Mouse (Mus musculus) hindbrain, embryonic 14.5 days (tissue): ENCODE data around the gene Prickle2. TPM values are rescaled to one million over a fixed set of nuclear protein-coding genes. Genes with fewer than 3 reads are reported as not detected.

Experiments
- ATAC-seq: fragments of 200-750 bp; cut with Nextera tagmentation; 2 replicates; pipeline ENCODE4 v1.8.0; 2017; ENCODE audit warnings: moderate number of reproducible peaks, mild to moderate bottlenecking, moderate TSS enrichment, moderate library complexity; ENCODE audit not compliant: low FRiP score
- DNase-seq: peaks from one replicate; pipeline ENCODE4 v3.0.0-alpha.2; 2015; ENCODE audit warnings: low spot score
- H3K27ac ChIP-seq: fragments of 300-500 bp; sonication (generic); 2 replicates; pipeline ENCODE4 v1.5.1; 2014; ENCODE audit warnings: mild to moderate bottlenecking, moderate library complexity
- H3K27me3 ChIP-seq: fragments of 300-500 bp; sonication (generic); 2 replicates; pipeline ENCODE4 v1.6.1; 2014; ENCODE audit warnings: mild to moderate bottlenecking, low read length, mixed read lengths; ENCODE audit not compliant: control insufficient read depth, insufficient read depth
- H3K36me3 ChIP-seq: fragments of 300-500 bp; sonication (generic); replicated peaks from 2 replicates; pipeline ENCODE4 v1.6.1; 2014; ENCODE audit not compliant: control insufficient read depth, insufficient read depth
- H3K4me1 ChIP-seq: fragments of 300-500 bp; sonication (generic); replicated peaks from 2 replicates; pipeline ENCODE4 v1.6.1; 2014; ENCODE audit warnings: antibody characterized with exemption, low read length, mixed read lengths; ENCODE audit not compliant: control insufficient read depth, insufficient read depth
- H3K4me2 ChIP-seq: fragments of 300-500 bp; sonication (generic); replicated peaks from 2 replicates; pipeline ENCODE4 v1.6.1; 2014; ENCODE audit warnings: mild to moderate bottlenecking, moderate library complexity
- H3K4me3 ChIP-seq: fragments of 300-500 bp; sonication (generic); replicated peaks from 2 replicates; pipeline ENCODE4 v1.5.1; 2014; ENCODE audit warnings: mild to moderate bottlenecking, low read length
- H3K9ac ChIP-seq: fragments of 300-500 bp; sonication (generic); 2 replicates; pipeline ENCODE4 v1.6.1; 2014
- H3K9me3 ChIP-seq: fragments of 300-500 bp; sonication (generic); 2 replicates; pipeline ENCODE4 v1.6.1; 2016; ENCODE audit warnings: low read length; ENCODE audit not compliant: control insufficient read depth
- WGBS: fragments of 180-500 bp; shearing (Covaris S2); extraction: QIAGEN DNeasy Blood & Tissue Kit; methylation state at CpG from one replicate; pipeline ENCODE4 v1.1.7; 2014; 5-methylcytosine and 5-hydroxymethylcytosine counted together
- polyA plus RNA-seq: library from polyadenylated mRNA; unstranded; fragments of >200 nt; fragmentation: Nextera tagmentation; extraction: Ambion mirVana; gene quantifications from 2 replicates; pipeline ENCODE4 v1.2.1, GENCODE M21; 2014

The Prickle2 gene
- polyA plus RNA-seq, 1 experiment from 2014 or later = 18.6 TPM

DNA sequence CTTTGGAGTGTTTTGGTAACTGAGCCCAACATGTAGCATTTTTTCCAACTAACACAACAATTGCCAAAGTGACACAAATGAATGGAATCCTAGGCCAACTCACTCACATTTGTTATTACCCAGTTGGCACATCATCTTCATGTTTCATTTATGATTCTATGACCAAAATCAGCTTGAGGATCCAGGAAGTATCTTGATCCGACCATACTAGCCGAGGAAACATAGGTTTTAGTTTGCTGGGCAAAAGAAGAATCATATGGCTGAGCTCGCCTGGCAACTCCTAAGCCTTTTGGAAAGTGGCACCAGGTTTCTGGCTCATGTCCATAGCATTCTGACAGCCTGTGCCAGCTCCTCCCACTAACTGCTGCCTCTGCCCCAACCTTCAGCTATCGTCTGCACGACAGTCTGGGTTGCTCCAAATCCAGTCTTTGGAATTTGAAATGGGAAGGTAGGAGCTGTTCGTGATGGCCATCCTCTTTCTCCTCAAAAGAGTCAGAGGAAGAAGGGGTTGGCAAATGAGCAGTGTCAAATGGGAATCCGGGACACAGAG is 184.4 kb downstream of the Prickle2 start:
- 74% methylated on average over 7 of the region's 7 CpGs for WGBS
- H3K36me3 ChIP-seq = no peaks in the 10 kb centered on the region
- H3K4me3 ChIP-seq = no peak overlapping the region
- ATAC-seq (no peak), DNase-seq (peak; percentile 58)
- H3K9ac ChIP-seq = no peak overlapping the region
- H3K27me3 ChIP-seq = no peaks in the 10 kb centered on the region
- no peaks in the 10 kb centered on the region for H3K9me3 ChIP-seq
- peaks cover 13% of the 10 kb centered on the region; the same call in 1 of the 2 replicates for H3K4me1 ChIP-seq
- H3K27ac ChIP-seq = no peak overlapping the region
- H3K4me2 ChIP-seq = no peak overlapping the region

DNA sequence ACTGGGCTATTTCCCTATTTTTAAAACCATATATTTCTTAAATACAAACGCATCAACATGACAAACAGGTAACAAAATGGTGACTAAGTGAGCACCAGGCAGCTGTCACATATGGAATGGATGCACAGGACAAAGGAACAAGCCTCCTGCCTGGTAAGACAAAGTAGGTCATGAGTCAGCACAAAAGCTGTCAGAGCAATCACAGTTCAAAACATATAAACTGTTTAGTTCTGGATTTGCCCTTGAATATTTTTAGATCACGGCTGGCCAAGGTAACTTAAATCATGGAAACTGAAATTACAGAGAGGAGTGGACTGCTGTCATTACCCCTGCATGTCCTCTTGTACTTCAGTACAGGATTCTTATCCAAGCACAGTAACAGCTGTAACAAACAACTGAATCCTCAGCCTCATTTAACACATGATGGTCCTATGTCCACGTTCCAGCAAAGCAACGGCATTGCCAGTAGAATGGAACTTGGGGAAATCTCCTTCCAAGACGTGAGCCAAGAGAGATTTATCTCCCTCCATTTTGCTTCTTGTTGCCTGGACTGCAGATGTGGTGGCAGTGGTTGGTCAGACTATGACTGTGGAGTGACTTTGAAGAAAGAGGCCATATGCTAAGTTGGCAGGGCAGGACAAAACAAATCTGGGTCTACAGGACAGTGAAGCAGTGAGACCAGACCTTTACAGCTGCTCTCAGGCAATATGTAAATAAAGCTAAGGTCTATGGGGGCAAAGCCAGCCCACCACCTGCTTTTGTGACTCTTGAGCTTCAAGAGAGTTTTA is 185.7 kb downstream of the Prickle2 start:
- no peak overlapping the region for H3K9ac ChIP-seq
- no peak overlapping the region for H3K4me3 ChIP-seq
- H3K9me3 ChIP-seq = no peaks in the 10 kb centered on the region
- no peaks in the 10 kb centered on the region for H3K36me3 ChIP-seq
- H3K27me3 ChIP-seq = no peaks in the 10 kb centered on the region
- DNase-seq (peak; percentile 46), ATAC-seq (no peak)
- no peak overlapping the region for H3K4me2 ChIP-seq
- H3K4me1 ChIP-seq = peaks cover 13% of the 10 kb centered on the region; the same call in 1 of the 2 replicates
- WGBS = 60% methylated on average over 5 of the region's 5 CpGs
- H3K27ac ChIP-seq = no peak overlapping the region

GRCm38 (mm10) chr6:92518438-92518968 is 187.5 kb downstream of the Prickle2 start:
- H3K27me3 ChIP-seq = no peaks in the 10 kb centered on the region
- no peak overlapping the region for H3K9ac ChIP-seq
- H3K4me1 ChIP-seq = peaks cover 13% of the 10 kb centered on the region; the same call in 1 of the 2 replicates
- DNase-seq (no peak), ATAC-seq (no peak)
- no peaks in the 10 kb centered on the region for H3K36me3 ChIP-seq
- H3K4me2 ChIP-seq = no peak overlapping the region
- no peaks in the 10 kb centered on the region for H3K9me3 ChIP-seq
- no peak overlapping the region for H3K27ac ChIP-seq
- no peak overlapping the region for H3K4me3 ChIP-seq
- WGBS = 86% methylated on average over 6 of the region's 6 CpGs

DNA sequence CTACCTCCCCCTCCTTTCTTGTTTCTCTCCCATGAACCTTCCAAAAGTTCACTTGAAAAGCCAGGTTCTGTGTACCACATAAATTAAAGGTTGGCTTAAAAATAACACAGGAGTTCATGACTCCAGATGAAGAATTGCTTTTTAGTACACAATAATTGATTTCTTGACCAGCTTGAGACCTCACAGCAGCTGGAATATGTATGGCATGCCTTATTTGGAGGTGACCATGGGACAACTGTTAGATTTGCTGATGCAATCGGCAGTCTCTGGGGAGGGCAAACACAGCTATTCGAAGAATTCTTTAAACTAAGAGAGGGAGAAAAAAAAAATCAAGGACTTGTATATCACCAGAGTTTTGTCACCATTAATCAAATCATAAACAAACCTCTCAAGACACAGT is 189.0 kb downstream of the Prickle2 start:
- Histone ChIP-seq H3K4me2 (no peak overlapping the region), H3K4me3 (no peak overlapping the region)
- DNase-seq = no peak

GRCm38 (mm10) chr6:92512001-92512400 is 194.0 kb downstream of the Prickle2 start:
- 98% methylated on average over 1 of the region's 1 CpGs for WGBS
- H3K4me3 ChIP-seq = no peak overlapping the region
- no peaks in the 10 kb centered on the region for H3K4me1 ChIP-seq
- H3K27me3 ChIP-seq = no peaks in the 10 kb centered on the region
- H3K4me2 ChIP-seq = no peak overlapping the region
- ATAC-seq (no peak), DNase-seq (no peak)
- no peaks in the 10 kb centered on the region for H3K9me3 ChIP-seq
- no peaks in the 10 kb centered on the region for H3K36me3 ChIP-seq
- H3K27ac ChIP-seq = no peak overlapping the region
- H3K9ac ChIP-seq = no peak overlapping the region

More for the DNA sequence above, 189.0 kb downstream of the Prickle2 start:
- no peak overlapping the region for H3K9ac ChIP-seq
- H3K4me1 ChIP-seq = peaks cover 10% of the 10 kb centered on the region; the same call in 1 of the 2 replicates
- H3K27me3 ChIP-seq = no peaks in the 10 kb centered on the region
- no peaks in the 10 kb centered on the region for H3K9me3 ChIP-seq
- H3K36me3 ChIP-seq = no peaks in the 10 kb centered on the region
- no peak for ATAC-seq
- H3K27ac ChIP-seq = no peak overlapping the region
- 69% methylated on average over 2 of the region's 2 CpGs for WGBS

DNA sequence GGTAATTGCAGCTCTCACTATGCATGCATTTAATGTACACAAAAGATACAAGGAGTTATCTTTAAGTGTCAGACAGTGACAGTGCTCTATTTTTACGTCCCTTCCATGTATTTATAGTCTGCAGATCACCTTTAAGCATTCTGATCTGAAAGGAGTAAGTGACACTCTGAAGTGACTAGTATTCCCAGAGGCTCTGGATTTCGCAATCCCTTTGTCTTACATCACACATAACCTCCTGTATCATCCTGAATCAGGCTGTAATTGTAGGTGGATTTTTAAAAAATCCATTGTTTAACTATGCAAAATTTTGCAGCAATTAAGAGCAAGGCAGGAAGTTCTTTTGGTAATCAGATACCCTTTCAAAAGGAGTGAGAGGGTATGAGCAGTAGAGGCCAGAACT is 196.2 kb downstream of the Prickle2 start:
- DNase-seq = no peak
- H3K36me3 ChIP-seq = no peaks in the 10 kb centered on the region
- 71% methylated on average over 2 of the region's 2 CpGs for WGBS

DNA sequence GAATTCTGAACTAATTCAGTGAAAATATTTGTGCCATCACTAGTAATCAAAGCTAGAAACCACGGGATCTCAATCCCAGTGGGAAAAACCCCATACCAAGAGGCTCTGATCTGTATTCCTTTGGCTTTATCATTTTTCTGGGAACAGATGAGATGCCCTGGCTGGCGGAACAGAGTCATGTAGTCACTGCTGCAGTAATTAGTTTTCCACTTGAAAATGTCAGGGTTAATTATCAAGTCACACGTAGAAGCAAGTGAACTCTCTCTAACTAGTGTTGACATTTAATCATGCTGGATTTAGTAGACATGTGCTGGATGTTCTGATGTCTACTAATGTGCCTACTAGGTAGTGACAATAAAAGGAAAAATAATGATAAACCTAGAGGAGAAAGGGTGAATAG is 199.7 kb downstream of the Prickle2 start:
- DNase-seq = no peak
- no peak overlapping the region for H3K27ac ChIP-seq
- 55% methylated on average over 3 of the region's 3 CpGs for WGBS
- H3K4me1 ChIP-seq = no peaks in the 10 kb centered on the region
- no peaks in the 10 kb centered on the region for H3K9me3 ChIP-seq
- no peak for ATAC-seq
- no peak overlapping the region for H3K4me2 ChIP-seq
- H3K9ac ChIP-seq = no peak overlapping the region
- H3K27me3 ChIP-seq = no peaks in the 10 kb centered on the region
- no peak overlapping the region for H3K4me3 ChIP-seq
- no peaks in the 10 kb centered on the region for H3K36me3 ChIP-seq

More for the DNA sequence above, 196.2 kb downstream of the Prickle2 start:
- no peaks in the 10 kb centered on the region for H3K9me3 ChIP-seq
- no peaks in the 10 kb centered on the region for H3K27me3 ChIP-seq
- no peaks in the 10 kb centered on the region for H3K4me1 ChIP-seq
- no peak overlapping the region for H3K4me3 ChIP-seq
- no peak overlapping the region for H3K27ac ChIP-seq
- no peak overlapping the region for H3K4me2 ChIP-seq
- no peak for ATAC-seq
- no peak overlapping the region for H3K9ac ChIP-seq

- no peaks in the 10 kb centered on the region for H3K4me1 ChIP-seq
- no peak overlapping the region for H3K4me2 ChIP-seq
- DNase-seq (no peak), ATAC-seq (no peak)
- H3K27ac ChIP-seq = no peak overlapping the region
- H3K36me3 ChIP-seq = no peaks in the 10 kb centered on the region
- WGBS = 79% methylated on average over 4 of the region's 4 CpGs
- H3K9me3 ChIP-seq = no peaks in the 10 kb centered on the region
- H3K27me3 ChIP-seq = no peaks in the 10 kb centered on the region
- no peak overlapping the region for H3K9ac ChIP-seq
- H3K4me3 ChIP-seq = no peak overlapping the region
Measured at GRCm38 (mm10) chr6:92499449-92499848, 206.5 kb downstream of the Prickle2 start.

DNA sequence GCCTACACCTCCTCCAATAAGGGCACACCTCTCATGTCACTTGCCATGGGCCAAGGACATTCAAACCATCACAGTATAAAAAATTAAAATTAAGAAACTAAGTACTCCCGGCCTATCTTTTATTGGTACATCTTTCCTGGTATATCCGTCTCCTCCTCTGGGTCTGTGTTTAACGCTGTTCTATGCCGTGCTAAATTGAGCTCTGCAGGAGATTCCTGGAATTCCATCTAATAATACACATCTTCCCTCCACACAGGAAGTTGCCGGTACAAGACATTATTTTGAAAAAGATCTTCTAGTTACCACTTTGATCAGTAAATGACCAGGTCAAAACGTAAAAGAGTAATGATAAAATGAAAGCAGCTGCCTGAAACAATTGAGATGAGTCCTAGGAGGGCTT is 207.4 kb downstream of the Prickle2 start:
- H3K9me3 ChIP-seq = no peaks in the 10 kb centered on the region
- H3K9ac ChIP-seq = no peak overlapping the region
- no peak overlapping the region for H3K27ac ChIP-seq
- H3K27me3 ChIP-seq = no peaks in the 10 kb centered on the region
- DNase-seq (no peak), ATAC-seq (no peak)
- H3K36me3 ChIP-seq = no peaks in the 10 kb centered on the region
- no peak overlapping the region for H3K4me2 ChIP-seq
- 57% methylated on average over 6 of the region's 6 CpGs for WGBS
- no peaks in the 10 kb centered on the region for H3K4me1 ChIP-seq
- no peak overlapping the region for H3K4me3 ChIP-seq
